Mouse (Mus musculus) right cerebral cortex, adult 2 months (tissue): ENCODE results near the gene Hist1h4i.
"Not testable (repeated sequence)": the region's sequence is repeated elsewhere in the genome, so short reads cannot be mapped to it uniquely, and the experiment has no call there.

Experiments
- DNase-seq, 2 experiments: peaks; one replicate each; pipeline ENCODE4 v3.0.0; 2021 to 2022; ENCODE audit warnings: low spot score in 2 of 2

Hist1h4i gene

DNA sequence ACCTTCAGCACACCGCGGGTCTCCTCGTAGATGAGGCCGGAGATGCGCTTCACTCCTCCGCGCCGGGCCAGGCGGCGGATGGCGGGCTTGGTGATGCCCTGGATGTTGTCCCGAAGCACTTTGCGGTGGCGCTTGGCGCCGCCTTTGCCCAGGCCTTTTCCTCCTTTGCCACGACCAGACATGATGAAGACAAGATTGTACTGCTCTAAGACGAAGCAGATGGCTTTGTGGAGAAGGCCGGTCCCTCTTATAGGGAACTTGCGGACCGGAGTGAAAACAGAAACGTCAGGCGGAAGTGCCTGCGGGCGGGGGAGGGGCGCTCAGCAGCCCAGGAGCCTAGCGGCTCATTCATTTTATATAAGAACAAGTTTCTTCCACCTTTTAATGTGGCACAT is at the start of gene Hist1h4i:
Hist1h4i (minus strand) TSS at position 221 of the 395 bp plus-strand sequence.
- peak; percentile 99 for DNase-seq

DNA sequence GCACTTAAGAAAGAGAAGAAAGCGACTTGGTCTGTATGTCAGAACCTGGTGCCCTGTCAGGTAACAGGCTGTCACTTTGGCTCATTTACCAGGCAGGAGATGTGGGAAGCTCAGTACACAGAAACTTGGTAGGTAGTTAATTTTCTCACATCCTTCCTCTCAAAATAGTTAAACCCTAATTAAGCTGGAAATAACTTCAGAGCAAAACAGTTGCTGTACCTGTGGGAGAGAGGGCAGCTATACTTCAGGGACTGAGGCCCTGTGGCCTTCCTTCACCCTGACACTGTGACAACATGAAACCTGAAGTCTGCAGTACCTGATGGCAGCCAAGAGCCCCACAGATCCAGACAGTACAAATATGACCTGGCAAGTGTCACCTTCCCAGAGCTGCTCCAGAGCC is 43.0 kb upstream of the Hist1h4i start, which contains the start of gene Vmn1r188:
Vmn1r188 (plus strand) TSS at position 301 of the 400 bp plus-strand sequence.
- DNase-seq, result not testable (repeated sequence)

DNA sequence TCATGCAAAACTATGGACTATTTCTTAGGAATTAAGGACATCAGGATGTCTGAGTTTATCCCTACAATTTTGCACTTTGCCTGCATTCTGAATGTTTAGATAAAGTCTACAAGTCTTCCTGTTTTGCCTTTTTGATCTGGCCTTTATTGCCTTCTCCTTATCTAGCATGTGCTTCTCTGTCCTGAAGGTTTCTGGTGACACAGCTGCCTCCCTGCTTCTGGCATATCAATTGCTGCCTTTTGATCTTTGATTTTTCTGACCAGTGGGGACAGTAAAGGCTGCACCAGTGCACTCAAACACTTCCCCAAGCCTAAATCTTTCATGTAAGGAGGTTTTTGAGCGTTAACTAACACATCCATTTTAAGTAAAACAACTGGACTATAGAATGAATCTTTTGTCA is 22.3 kb upstream of the Hist1h4i start:
- no peak for DNase-seq

DNA sequence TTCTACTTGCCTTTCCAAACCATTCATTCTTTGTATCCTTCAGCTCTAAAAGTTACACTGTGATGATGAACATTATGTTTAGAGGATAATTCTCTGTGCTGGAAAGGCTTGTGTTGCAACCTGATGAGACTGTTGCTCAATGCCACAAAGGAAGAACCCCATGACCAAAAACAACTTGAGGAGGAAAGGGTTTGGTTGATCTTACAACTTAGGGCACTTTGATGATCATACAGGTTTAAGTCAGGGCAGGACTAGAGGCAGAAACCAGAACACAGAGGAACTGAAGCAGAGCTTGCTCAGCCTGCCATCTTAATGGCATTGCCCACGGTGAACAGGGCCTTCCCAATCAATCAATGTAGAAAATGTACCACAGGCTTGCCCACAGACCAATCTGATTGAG is 20.3 kb upstream of the Hist1h4i start:
- no peak for DNase-seq

DNA sequence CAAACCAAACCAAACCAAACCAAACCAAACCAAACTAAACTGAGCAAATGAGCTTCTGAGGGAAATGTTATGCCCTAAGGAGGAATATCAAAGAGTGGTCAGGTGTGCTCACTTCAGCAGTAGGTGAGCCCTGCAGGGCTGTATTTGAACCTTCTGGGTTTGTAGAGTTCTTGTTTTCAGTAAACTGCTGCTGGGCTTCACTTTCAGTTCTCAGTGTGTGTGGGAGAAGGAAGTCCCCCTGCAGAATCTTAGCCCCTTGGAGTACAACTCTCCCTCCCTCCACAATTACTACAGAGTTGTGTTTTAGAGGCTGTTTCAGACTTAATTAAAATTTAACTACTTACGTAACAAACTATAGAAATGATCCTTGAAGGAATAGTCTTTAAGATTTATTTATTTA is 12.6 kb upstream of the Hist1h4i start:
- DNase-seq, result no peak

DNA sequence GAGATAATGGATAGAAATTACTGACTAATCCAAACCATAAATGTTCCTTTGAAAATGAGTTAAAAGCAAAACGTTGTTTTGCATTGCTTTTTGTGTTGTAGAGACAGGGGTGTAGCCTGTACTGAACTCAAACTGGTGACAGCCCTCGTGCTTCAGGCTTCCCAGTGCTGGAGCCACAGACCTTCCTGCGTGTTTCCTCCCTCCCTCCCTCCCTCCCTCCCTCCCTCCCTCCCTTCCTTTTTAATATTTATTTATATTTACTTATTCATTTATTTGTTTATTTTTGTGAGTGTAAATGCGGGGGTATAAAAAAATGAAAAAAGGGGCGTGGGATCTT is 10.3 kb upstream of the Hist1h4i start:
- no peak for DNase-seq

DNA sequence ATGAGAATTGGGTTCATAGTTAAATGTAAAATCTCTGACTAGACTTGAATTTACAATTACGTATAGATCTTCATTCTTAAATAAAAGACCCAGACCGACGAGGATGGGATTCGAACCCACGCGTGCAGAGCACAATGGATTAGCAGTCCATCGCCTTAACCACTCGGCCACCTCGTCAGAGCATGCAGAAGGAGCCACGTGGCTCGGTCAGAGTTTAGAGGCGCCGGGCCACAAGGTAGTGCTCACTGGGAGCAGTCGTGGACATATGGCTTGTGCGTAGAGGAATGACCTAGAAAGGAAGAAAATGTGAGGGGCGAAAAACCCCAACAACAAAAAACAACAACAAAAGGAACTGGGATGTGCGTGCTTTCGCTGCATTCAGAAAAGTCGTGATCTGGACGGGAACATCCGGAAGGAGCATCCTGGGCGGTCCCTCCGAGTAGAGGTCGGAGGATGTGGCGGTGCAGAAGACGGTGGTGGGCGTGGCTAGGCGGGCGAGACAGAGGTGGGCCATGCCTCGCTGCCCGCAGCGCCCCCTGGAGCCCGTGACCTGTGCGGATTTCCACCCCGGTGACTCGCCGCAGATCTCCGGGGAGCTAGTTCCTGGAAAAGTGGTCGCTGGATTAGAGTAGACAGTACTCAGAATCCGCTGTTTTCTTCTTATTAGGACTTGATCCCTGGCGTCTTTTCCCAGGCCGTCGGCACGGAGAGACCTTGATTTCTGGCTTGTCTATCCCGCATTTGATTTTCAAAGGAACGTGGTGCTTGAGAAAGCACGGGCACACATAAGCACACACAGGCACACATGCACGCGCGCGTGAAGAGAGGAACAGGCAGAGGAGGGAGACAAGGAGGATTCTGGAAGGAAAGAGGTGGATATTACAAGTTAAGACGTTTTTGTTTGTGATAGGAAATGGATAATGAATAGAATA is 9.7 kb upstream of the Hist1h4i start:
- peak; percentile 95 for DNase-seq

DNA sequence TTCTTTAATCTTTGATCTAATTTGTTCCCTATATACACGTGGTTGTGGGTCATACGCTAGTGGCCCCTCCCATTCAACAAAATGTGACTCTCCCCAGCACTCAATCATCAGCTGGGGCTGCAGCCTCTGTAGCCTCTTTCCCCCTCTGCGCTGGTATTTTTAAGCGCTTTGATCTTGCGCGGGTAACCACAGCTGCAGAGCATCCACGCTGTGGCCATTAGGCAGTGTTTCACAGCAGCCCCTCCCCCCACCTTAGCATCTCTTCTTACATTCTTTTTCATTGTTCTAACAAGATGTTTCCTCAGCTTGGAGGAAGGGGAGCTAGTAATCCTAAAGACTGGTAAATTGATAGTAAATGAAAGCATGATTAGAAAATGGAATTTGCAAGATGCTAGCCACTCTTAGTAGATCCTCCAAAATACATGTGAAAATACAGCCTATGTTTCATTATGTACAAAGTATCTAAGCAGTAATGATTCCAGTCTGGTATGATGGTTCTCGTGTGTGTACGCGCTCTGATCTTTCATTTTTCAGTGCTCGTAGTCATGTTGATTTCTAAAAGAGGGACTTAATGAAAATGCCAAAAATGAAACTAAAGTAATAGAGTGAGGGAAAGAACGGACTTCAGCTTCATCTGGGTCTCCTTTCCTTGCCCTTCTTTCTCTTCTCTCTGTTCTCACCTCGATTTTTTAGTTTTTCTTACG is 8.7 kb upstream of the Hist1h4i start:
- DNase-seq, result peak in 1 of 2 experiments; percentile 15

DNA sequence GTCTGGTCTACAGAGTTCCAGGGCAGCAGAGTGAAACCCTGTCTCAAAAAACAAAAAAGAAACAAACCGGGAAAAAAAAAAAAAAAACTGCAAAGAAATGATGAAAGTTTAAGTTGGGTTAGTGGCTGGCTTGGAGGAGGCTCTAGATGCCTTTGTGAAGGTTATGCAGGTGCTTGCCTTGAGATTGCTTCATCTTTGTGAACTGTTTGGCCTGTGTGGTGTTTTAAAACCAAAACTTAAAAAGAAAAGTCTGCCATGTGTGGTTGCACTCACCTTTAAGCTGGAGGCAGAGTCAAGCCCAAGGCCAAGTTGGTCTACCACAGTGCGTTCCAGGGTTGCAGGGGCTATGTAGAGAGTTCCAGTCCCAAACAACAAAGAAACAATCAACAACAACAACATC is 7.9 kb upstream of the Hist1h4i start:
- no peak for DNase-seq

DNA sequence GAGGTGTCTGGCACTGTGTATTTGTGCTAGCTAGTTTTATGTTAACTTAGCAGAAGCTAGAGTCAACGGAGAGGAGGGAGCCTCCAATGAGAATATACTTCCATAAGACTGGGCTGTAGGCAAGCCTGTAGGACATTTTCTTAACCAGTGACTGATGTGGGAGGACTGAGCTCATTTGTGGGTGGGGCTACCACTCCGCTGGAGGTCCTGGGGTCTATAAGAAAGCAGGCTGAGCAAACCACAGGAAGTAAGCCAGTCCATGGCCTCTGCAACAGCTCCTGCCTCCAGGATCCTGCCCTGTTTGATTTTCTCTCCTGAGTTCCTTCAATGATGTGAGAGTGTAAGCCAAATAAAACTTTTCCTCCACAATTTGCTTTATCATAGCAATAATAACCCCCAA is 4.1 kb upstream of the Hist1h4i start:
- no peak for DNase-seq

DNA sequence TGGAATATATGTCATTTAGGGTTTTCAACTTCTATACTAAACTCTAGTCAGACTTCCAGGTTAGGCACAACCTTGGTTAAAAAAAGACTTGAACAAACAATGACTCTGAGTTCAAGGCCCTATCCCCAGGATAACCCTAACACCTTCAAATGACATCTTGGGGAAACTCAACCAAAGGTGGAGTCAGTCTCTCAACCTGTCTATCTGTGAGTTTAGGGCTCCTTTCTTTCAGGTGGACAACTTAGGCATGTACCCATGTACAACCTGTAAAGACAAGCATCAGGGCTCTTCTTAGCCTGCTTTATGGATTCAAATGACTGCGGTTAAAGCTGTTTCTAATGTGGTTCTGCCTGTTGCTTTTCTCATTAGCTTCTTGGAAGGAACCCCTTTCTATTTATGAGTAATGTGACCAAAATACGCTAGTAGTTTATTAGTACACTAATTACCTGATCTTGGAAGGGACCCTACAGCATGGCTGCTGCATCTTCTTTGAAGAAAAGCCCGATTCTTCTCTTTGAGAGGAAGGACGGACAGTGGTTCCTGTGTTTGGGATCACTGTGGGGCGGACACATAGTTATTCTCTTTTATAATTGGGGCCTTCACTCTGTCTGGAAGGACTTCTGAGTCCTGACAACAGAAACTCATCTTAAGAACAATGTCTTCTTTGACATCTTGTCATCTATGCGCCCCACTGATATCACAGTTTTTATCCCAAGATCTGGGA is 3.4 kb upstream of the Hist1h4i start:
- no peak for DNase-seq

DNA sequence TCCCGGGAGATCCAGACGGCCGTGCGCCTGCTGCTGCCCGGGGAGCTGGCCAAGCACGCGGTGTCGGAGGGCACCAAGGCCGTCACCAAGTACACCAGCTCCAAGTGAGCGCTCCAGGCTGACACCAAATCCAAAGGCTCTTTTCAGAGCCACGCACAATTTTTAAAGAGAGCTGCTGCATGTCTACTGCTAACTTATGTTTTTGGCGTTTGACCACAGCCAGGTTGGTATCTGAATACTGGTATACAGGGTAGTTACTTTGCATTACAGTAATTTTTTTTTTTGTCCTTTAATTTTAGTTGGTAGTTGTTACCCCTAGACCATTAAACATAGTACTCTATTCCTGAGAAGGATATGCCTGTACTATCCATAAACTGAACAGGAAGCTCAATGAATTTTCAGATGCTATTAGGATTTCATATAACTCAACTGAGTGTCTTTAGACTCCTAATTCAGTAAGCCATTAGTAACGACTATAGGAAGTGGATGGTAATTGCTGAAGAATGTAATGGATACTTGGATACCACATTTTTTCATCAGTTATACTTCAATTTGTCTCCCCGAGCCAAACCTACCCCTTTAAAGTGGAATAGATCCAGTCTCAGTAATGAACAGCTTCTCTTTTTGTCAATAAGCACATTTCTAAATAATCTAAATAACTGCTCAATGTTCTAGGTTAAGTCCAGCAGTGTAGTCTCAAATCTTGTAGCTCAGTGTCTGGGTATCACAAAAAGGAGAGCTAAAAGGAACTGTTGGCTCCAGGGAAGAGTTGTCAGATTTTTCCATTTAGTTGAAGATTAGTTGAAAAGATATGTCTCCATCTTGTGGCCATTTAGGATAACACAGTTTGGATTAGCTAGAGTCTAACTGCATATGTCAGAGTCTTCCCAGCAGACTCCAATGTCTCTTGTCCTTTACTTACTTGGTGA is 2.6 kb upstream of the Hist1h4i start:
- no peak for DNase-seq

DNA sequence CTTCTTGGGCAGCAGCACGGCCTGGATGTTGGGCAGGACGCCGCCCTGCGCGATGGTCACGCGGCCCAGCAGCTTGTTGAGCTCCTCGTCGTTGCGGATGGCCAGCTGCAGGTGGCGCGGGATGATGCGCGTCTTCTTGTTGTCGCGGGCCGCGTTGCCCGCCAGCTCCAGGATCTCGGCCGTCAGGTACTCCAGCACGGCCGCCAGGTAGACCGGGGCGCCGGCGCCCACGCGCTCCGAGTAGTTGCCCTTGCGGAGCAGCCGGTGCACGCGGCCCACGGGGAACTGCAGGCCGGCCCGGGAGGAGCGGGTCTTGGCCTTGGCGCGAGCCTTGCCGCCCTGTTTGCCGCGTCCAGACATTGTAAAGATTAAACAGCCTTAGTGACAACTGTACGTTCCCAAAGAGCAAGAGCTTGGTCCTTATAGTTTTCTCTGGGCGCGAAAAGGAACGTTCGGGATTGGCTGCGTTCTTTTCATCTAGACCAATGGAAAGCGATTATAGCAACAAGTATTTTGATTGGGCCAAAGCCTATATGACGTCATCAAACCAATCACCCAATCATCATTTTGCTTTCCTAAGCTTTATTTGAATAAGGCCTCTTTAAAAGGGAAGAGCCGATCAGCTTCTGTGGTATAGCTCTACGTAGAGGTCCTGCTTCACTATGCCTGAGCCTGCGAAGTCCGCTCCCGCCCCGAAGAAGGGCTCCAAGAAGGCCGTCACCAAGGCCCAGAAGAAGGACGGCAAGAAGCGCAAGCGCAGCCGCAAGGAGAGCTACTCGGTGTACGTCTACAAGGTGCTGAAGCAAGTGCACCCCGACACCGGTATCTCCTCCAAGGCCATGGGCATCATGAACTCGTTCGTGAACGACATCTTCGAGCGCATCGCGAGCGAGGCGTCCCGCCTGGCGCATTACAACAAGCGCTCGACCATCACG is 1.7 kb upstream of the Hist1h4i start, which contains the start of the genes Hist1h2ag and Hist1h2bj:
Hist1h2ag (minus strand) TSS at position 377 of the 935 bp plus-strand sequence.
Hist1h2bj (plus strand) TSS at position 647 of the 935 bp plus-strand sequence.
- DNase-seq, result peak; percentile 90 to 94

DNA sequence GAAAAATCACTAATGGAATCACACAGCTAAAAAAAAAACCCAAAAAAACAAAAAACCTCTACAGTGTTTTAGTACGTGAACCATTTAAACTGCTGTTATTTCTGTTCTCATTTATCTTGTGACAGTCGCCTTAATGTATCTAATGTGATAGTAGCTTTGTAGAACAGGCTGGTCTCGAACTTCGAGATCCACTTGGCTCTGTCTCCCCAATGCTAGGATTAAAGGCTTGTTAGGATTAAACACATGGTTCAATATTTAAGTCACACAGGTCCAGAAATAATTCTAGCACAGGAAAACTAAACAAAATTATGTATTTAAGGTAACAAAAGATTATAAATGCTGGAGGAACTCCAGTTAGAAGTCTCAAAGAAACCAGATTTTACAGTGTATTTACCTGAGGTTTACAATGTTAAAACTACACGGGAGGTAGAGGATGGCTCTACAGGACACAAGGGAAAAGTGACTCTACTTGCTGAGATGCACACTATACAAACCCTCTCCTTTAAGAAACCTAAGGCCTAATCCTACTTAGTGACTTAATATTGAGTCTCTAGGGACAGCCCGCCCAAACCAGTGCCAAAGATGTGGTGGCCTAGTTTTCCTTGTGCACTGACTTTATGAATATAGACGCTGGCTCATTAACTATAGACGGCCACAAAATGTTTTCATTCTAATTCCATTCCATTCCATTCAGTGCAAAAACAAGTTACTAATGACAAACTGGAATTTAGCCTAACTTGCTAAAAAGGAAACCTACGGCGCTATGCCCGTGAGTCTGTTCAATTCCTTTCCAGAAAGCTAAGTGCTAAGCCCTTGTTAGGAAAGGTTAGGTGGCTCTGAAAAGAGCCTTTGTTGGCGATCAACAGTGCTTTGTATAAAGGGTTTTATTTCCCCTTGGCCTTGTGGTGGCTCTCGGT is 747 bp upstream of the Hist1h4i start:
- no peak for DNase-seq

DNA sequence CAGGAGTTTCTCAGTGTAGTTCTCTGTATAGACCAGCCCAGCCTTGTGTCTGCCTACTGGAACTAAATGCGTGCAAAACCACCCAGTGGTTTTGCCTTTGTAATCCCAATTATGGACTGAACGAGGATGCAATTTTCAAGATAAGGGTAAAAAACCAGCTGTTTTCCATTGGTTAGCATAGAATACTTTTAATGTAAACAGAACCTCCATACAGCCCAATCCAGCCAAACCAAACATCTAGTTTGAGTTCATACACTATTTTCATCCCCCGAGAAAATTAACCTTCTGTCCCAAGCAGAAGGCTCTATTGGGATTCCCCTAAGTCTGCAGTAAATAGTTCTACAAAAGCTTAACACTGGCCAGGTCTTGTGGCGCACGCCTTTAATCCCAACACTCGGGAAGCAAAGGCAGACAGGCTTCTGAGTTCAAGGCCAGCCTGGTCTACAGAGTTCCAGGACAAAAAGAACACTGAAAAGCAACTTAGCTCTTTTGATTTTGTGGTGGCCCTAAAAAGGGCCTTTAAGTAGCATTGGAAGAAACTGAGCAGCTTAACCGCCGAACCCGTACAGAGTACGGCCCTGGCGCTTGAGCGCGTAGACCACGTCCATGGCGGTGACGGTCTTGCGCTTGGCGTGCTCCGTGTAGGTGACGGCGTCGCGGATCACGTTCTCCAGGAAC is 559 bp downstream of the Hist1h4i start:
- no peak for DNase-seq

DNA sequence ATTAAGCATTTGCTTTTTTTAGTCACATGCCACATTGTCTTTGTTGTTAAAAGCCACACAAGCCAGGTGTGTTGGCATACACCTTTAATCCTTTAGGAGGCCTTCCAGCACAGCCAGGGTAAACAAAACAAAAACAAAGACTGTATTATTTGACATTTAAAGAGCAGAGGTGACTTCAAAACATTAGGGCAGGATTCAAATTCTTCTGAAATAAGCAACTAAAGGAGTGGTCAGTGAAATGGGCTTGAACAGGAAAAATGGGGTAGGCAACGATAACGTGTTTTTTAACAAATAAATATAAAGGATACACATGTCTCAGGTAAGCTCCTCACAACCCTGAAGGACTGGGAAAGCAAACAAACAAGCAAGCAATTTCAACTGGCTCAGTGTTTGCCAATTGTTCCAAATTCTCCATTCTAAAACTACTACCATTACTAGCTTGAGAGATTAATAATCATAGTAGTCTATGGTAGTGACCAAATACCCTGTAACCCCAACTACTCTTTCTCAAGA is 1.2 kb downstream of the Hist1h4i start:
- DNase-seq, result no peak

DNA sequence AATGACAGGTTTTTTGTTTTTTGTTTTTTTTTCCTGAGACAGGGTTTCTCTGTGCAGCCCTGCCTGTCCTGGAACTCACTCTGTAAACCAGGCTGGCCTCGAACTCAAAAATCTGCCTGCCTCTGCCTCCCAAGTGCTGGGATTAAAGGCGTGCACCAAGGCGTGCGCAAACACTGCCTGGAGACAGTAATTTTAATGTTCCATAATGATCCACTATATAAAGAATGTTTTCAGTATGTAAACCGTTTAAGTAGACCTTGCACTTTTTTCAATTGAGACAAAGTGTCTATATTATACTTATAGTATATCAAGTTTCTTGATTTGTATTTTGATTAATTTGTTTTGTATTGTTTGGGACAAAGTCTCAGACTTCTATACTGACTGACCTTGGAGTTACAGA is 1.8 kb downstream of the Hist1h4i start:
- no peak for DNase-seq

DNA sequence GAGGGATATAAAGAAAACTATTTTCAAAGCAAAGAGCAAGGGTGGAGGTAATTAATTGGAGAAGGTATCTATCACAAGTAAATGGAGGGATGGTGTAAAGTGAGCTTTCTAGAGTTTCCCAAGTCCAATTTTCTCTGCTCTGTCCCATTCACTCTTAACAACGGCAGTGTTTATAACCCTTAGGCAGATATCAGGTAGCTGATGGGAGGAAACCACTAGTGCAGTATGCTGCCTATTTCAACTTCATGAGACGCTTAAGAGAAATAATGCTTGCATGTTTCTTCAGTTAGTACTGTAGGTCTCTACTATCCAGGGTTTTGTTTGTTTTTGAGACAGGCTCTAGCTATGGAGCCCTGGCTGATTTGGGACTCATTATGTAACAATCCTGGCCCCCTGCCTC is 3.7 kb downstream of the Hist1h4i start:
- DNase-seq, result no peak
